Mouse (Mus musculus) T-helper 17 cell (primary cell): ENCODE measurements around the gene Rasd1.
"Not testable (repeated sequence)": the region's sequence is repeated elsewhere in the genome, so short reads cannot be mapped to it uniquely, and the experiment has no call there.

Experiments
- in situ Hi-C, 2 experiments: fragments of 300-600 bp; cut with MboI, MseI; formaldehyde crosslinking; loops; 1 replicate in 1 of 2; 2 replicates in 1 of 2; pipeline ENCODE4 v1.15.1; 2025; ENCODE audit warnings: high pct_unique_total_duplicates in 2 of 2

Gene Rasd1

GRCm38 (mm10) chr11:59961338-59961875 lies 3.3 kb downstream of the Rasd1 start:
- in situ Hi-C loops, result no loop called here

- in situ Hi-C loops, result no loop called here
Measured at GRCm38 (mm10) chr11:59960476-59961337, 4.0 kb downstream of the Rasd1 start.

- in situ Hi-C loops, result no loop called here
Measured at GRCm38 (mm10) chr11:59959453-59959852, 5.3 kb downstream of the Rasd1 start.

- in situ Hi-C loops, result no loop called here
Measured at GRCm38 (mm10) chr11:59956749-59957148, 8.0 kb downstream of the Rasd1 start.

- in situ Hi-C loops, result no loop called here
Measured at GRCm38 (mm10) chr11:59952892-59953291, 11.9 kb downstream of the Rasd1 start.

GRCm38 (mm10) chr11:59948401-59948767 lies 16.4 kb downstream of the Rasd1 start:
- in situ Hi-C loops, result no loop called here

- in situ Hi-C loops, result no loop called here
Measured at GRCm38 (mm10) chr11:59947752-59948400, 16.9 kb downstream of the Rasd1 start, which contains the start of gene Med9. Gene Med9, plus strand, starts transcription at chr11:59948206.

GRCm38 (mm10) chr11:59944855-59945254 lies 19.9 kb downstream of the Rasd1 start:
- in situ Hi-C loops, result not testable (repeated sequence)

- in situ Hi-C loops, result no loop called here
Measured at GRCm38 (mm10) chr11:59941391-59941790, 23.4 kb downstream of the Rasd1 start.

GRCm38 (mm10) chr11:59940645-59941044 lies 24.1 kb downstream of the Rasd1 start:
- in situ Hi-C loops, result no loop called here

GRCm38 (mm10) chr11:59939821-59940220 lies 24.9 kb downstream of the Rasd1 start:
- in situ Hi-C loops, result loop anchor here in 1 of 2 experiments (5.0 kb wide), 1 partner anchor 43 kb away; no protein-coding TSS in a partner anchor

GRCm38 (mm10) chr11:59937615-59938014 lies 27.1 kb downstream of the Rasd1 start:
- in situ Hi-C loops, result loop anchor here in 1 of 2 experiments (5.0 kb wide), 1 partner anchor 40 kb away; no protein-coding TSS in a partner anchor

- in situ Hi-C loops, result loop anchor here in 1 of 2 experiments (5.0 kb wide), 1 partner anchor 40 kb away; no protein-coding TSS in a partner anchor
Measured at GRCm38 (mm10) chr11:59937023-59937422, 27.7 kb downstream of the Rasd1 start.

GRCm38 (mm10) chr11:59933943-59934342 lies 30.8 kb downstream of the Rasd1 start:
- in situ Hi-C loops, result no loop called here

GRCm38 (mm10) chr11:59932560-59933337 lies 32.0 kb downstream of the Rasd1 start:
- in situ Hi-C loops, result no loop called here

GRCm38 (mm10) chr11:59930031-59930430 lies 34.7 kb downstream of the Rasd1 start:
- in situ Hi-C loops, result no loop called here

GRCm38 (mm10) chr11:59921265-59921664 lies 43.5 kb downstream of the Rasd1 start:
- in situ Hi-C loops, result no loop called here

GRCm38 (mm10) chr11:59920331-59920730 lies 44.4 kb downstream of the Rasd1 start:
- in situ Hi-C loops, result no loop called here

- in situ Hi-C loops, result no loop called here
Measured at GRCm38 (mm10) chr11:59919401-59919800, 45.3 kb downstream of the Rasd1 start.

- in situ Hi-C loops, result no loop called here
Measured at GRCm38 (mm10) chr11:59918014-59918413, 46.7 kb downstream of the Rasd1 start.

- in situ Hi-C loops, result no loop called here
Measured at GRCm38 (mm10) chr11:59913702-59914101, 51.0 kb downstream of the Rasd1 start.
